Mouse (Mus musculus) midbrain, embryonic 10.5 days (tissue): ENCODE results near the gene Cdc20b. TPM values are rescaled to one million over a fixed set of nuclear protein-coding genes. Genes with fewer than 3 reads are reported as not detected.

Experiments
- DNase-seq: peaks from one replicate; pipeline ENCODE4 v3.0.0-alpha.2; 2017; ENCODE audit warnings: low spot score
- H3K27ac ChIP-seq: fragments of 300-500 bp; sonication (generic); replicated peaks from 2 replicates; pipeline ENCODE4 v1.5.1; 2016; ENCODE audit warnings: mild to moderate bottlenecking
- H3K27me3 ChIP-seq: fragments of 300-500 bp; sonication (generic); 2 replicates; pipeline ENCODE4 v1.6.1; 2016; ENCODE audit warnings: low read depth, mild to moderate bottlenecking; ENCODE audit not compliant: poor library complexity, severe bottlenecking
- H3K36me3 ChIP-seq: fragments of 300-500 bp; sonication (generic); 2 replicates; pipeline ENCODE4 v1.6.1; 2016; ENCODE audit warnings: mild to moderate bottlenecking, moderate library complexity
- H3K4me1 ChIP-seq: fragments of 300-500 bp; sonication (generic); 2 replicates; pipeline ENCODE4 v1.6.1; 2016
- H3K4me3 ChIP-seq: fragments of 300-500 bp; sonication (generic); 2 replicates; pipeline ENCODE4 v1.5.1; 2016; ENCODE audit warnings: mild to moderate bottlenecking, moderate library complexity
- H3K9me3 ChIP-seq: fragments of 300-500 bp; sonication (generic); replicated peaks from 2 replicates; pipeline ENCODE4 v1.6.1; 2016; ENCODE audit warnings: mild to moderate bottlenecking
- WGBS: fragments of 180-500 bp; shearing (Covaris S2); methylation state at CpG from one replicate; pipeline ENCODE4 v1.1.7; 2016; 5-methylcytosine and 5-hydroxymethylcytosine counted together
- microRNA counts: library from miRNA; unstranded; fragments of <30 nt; microRNA quantifications from one replicate; lab custom pipeline; 2017
- microRNA-seq: library from miRNA; unstranded; fragments of <30 nt; microRNA quantifications from one replicate; pipeline ENCODE4, GENCODE M21; 2017
- polyA plus RNA-seq: library from polyadenylated mRNA; unstranded; fragments of >200 nt; fragmentation: Nextera tagmentation; extraction: Ambion mirVana; gene quantifications from 2 replicates; pipeline ENCODE4 v1.2.1, GENCODE M21; 2016

Cdc20b gene
- polyA plus RNA-seq, 1 experiment from 2014 or later: 0.17 TPM

- no peak for DNase-seq
- H3K4me3 ChIP-seq: no peak overlapping the region
- H3K27me3 ChIP-seq: no peaks in the 10 kb centered on the region
- H3K36me3 ChIP-seq: no peaks in the 10 kb centered on the region
- no peak overlapping the region for H3K27ac ChIP-seq
- H3K9me3 ChIP-seq: no peaks in the 10 kb centered on the region
- H3K4me1 ChIP-seq: no peaks in the 10 kb centered on the region
- WGBS: 87% methylated on average over 1 of the region's 1 CpGs
Observed at GRCm38 (mm10) chr13:113139597-113139996, 104.7 kb downstream of the Cdc20b start.

MicroRNAs within 50 kb of the gene (microRNA counts, 519-probe panel; counts per million panel counts)
- microRNA mmu-miR-449a (lab: Ali Mortazavi, UCI): not detected
- microRNA mmu-miR-449b (lab: Ali Mortazavi, UCI): not detected
- not detected for microRNA mmu-miR-449c (lab: Ali Mortazavi, UCI)

Small RNA genes lying within 50 kb of the gene (microRNA-seq; reads per million reads assigned to microRNA genes)
- gene Mir449a (392 reads per million, percentile 67 among the genes with 10 or more reads in this experiment), gene Mir449b (0.90 reads per million), gene Mir449c (1.2 reads per million)

Other genes starting within 250 kb of the Cdc20b start
- 22.3 and 22.6 TPM in 2 replicates for gene Plpp1, start 234.3 kb upstream of the Cdc20b start, polyA plus RNA-seq
- gene Mtrex, start 107.7 kb upstream of the Cdc20b start, polyA plus RNA-seq: 94.7 and 98.2 TPM in 2 replicates
- 32.5 and 34.1 TPM in 2 replicates for gene Dhx29, start 107.7 kb upstream of the Cdc20b start, polyA plus RNA-seq
- gene Ccno, start 47.3 kb upstream of the Cdc20b start, polyA plus RNA-seq: 0.21 and 0.79 TPM in 2 replicates
- gene Mcidas, start 41.3 kb upstream of the Cdc20b start, polyA plus RNA-seq: 0.25 TPM in 1 of 2 replicates, not detected in the other
- gene Gpx8, start 11.3 kb downstream of the Cdc20b start, polyA plus RNA-seq: 104 and 109 TPM in 2 replicates
- gene Gzma, start 65.9 kb downstream of the Cdc20b start, polyA plus RNA-seq: not detected in 2 replicates
- 1.8 and 2.6 TPM in 2 replicates for gene Esm1, start 174.5 kb downstream of the Cdc20b start, polyA plus RNA-seq
- gene Gzmk, start 190.8 kb downstream of the Cdc20b start, polyA plus RNA-seq: not detected in 2 replicates